Mouse (Mus musculus) hematopoietic stem cell, adult 5-6 weeks (primary cell): Measurements from ENCODE around the gene Il22. TPM values are rescaled to one million over a fixed set of nuclear protein-coding genes. Genes with fewer than 3 reads are reported as not detected.
"Not testable (repeated sequence)": the region's sequence is repeated elsewhere in the genome, so short reads cannot be mapped to it uniquely, and the experiment has no call there.

ENCODE experiments used
- ATAC-seq, 2 experiments: fragments of 125-278 bp in 1 of 2; replicated peaks in 1 of 2; 2 replicates each; pipeline ENCODE4 v1.8.0; 2016 to 2017; ENCODE audit warnings: inconsistent platforms in 2 of 2, mild to moderate bottlenecking in 2 of 2, moderate number of reproducible peaks in 2 of 2, low read depth in 1 of 2, moderate TSS enrichment in 1 of 2; ENCODE audit not compliant: low FRiP score in 2 of 2, poor library complexity in 2 of 2, severe bottlenecking in 2 of 2, insufficient read depth in 1 of 2, low TSS enrichment in 1 of 2
- total RNA-seq: library from RNA; stranded (forward); fragments of 172-1452, 232-1000 nt; gene quantifications from 2 replicates; pipeline ENCODE4 v1.2.3, GENCODE M21; 2017

The Il22 gene
- not detected in 2 replicates for total RNA-seq

DNA sequence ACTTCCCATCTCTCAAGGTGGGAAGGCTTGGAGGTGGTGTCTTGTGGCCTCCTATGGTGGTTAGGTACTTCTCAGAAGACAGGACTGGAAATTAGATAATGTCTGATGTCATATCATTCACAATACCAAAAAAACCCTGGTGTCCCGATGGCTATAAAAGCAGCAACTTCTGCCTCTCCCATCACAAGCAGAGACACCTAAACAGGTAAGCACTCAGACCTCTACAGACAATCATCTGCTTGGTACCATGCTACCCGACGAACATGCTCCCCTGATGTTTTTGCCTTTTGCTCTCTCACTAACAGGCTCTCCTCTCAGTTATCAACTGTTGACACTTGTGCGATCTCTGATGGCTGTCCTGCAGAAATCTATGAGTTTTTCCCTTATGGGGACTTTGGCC is at the start of gene Il22:
Il22 (plus strand) TSS at position 301 of the 400 bp plus-strand sequence.
- ATAC-seq, result no peak

DNA sequence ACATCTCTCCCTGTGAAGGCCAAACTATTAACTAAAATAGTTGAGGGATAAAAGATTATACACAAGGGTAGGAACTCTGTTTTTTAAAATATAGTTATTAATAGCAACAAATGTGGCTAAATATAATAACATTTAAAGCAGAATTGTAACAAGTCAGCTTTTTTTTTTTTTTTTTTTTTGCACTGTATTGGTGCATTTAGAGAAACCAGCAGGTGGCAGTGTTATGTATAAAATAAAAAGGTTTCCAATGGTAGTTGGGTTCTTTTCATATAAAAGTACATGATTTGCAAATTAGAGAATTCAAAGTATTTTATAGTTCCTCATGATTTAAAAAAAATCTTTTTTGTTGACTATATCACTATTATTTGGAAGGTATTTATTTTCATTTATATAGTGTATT is 48.8 kb upstream of the Il22 start:
- ATAC-seq, result no peak

DNA sequence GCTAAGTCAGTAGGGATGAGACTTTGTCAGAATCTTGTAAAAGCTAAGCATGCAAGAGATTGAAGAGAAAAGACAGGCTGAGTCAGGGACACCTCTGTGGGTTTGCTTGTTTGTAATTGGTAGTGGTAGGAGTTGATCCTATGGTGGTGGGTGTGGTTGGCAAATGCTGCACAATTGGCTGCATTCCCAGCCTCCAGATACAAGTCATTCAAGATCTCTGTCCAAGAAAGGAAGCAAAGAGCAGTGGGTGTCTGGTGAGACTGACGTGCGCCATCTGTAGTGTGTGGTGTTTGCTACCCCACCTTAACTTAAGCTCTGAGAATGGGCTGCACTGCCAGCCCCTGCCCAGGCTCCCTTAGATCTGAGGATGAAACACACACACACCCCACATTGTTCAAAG is 43.6 kb upstream of the Il22 start:
- no peak for ATAC-seq

DNA sequence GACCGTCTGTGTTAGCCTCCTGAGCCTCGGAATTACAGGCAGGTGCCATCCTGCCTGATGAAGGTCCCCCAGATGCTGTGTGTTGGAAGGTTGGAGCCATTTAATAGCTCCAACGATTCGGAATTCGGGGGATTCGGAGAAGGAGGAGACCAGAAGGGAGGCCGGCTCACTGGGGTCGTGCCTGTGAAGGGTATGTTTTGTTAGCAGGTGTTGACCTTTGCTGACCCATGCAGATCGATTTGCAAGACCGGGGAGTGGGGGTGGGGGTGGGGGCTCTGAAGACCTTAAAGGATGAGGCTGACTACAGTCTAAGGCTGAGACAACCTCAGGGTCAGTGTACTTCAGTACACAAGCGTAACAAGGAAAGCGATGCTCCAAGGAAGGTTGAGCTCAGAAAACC is 35.5 kb upstream of the Il22 start:
- ATAC-seq, result no peak

DNA sequence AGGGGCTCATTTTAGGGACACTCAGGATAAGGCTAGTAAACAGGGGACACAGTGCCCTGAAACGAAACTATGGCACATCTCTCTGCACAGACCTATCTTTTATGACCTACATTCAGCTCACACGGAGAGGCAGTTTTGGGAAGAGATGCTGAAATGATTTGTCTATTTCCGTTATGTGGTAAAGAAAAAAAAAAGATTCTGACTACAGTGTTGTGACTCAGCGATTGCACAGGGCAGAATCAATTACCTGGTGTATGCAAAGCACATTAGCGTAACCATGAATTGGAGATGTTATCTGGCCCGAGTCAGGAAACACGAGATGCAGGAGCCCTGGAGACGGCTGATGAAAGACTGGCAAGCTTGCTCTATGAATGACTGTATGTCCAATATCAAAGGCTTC is 32.3 kb upstream of the Il22 start:
- ATAC-seq, result peak; percentile 52 to 60; a peak in 3 of 4 replicates

DNA sequence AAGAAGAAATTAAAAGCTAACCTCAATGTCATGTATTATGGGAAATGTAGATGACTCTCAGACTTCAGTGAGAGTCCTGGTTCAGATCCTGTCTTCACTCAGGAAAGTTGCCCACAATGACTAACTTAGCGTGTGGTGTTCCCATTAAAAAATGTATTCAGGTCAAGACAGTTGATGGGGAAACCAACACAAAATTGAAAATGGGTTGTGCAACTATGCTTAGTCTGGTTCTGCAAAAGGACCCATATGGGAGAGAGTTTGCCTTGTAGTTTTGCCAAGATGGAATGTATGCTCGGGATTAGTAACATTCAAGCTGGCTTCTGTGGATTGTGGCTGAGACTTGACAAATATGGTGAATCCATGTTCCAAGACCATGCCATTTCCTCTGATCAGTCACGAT is 31.9 kb upstream of the Il22 start:
- no peak for ATAC-seq

DNA sequence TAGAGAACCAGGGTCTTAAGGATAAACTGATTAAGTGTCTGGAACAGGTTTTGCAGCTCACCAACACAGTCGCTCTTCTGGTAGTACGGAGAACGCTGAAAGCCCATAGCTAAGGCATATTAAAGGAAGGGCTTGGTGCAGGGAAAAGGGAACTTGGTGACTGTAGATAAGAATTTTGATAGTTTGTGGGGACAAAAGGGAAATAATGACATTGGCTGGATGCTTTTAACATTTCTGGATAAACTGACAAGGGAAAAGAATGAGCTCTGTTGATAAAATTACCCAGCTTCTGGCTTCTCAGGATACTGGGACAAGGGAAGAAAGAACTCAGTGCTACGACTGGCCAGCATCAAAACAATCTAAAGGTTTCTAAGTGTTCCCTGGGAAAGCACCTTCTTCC is 29.2 kb upstream of the Il22 start:
- ATAC-seq, result peak in 1 of 2 experiments; percentile 30; a peak in 1 of 4 replicates

DNA sequence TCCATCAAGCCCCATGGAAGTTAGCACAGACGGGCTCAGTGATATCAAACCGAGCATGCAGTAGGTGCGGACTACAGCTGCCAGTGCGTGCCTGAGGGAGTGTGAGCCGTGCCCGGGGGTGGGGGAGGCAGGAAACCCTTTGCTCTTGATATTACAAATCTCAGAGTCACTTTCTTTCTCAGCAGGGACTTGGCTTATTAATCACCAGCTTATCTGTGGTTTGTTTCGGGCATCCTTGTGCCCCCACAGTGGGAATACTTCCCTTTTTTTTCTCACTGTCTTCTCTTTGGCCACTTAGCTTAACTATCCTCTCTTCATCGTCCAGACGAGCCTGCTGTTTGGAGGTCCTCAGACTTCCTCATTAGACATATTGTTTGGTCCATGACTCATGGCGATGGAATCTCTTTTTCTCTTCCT is 26.0 kb upstream of the Il22 start:
- ATAC-seq, result peak; percentile 48 to 63

DNA sequence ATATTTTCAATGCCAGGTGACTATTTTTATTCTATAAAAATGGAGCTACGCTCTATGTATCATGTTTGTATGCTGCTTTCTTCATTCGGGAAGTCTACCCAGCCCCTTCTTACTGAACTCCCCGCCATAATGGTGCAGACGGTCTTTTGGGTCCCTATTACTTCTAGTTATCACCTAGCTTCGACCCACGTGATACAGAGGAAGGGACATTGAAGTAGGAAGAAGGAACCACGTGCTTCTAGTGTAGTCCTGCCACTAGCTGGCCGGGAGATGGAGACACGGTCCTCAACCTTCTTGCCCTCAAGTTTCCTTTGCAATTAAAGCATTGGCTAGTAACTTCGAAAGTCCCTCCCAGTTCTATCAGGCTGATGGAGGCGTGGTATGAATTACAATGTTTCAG is 25.5 kb upstream of the Il22 start:
- no peak for ATAC-seq

DNA sequence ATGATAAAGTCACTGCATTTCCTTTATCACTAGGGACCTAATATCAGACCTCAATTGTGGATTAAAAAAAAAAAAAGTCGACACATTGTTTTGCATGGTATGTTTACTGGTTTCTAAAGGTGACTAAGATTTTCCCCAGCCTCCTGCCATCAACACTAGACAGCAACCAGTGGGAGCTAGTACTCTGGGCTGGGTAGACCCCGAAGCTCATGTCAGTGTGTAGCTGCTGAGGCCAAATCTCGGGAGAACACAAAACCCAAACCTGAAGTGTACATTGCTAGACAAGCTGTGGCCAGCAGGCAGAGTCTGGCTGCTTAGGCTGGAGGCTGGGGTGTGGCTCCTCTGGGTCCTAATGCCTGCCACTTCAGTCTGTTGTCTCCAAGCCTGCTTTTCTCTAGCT is 9.6 kb upstream of the Il22 start:
- ATAC-seq, result peak; percentile 60 to 71

DNA sequence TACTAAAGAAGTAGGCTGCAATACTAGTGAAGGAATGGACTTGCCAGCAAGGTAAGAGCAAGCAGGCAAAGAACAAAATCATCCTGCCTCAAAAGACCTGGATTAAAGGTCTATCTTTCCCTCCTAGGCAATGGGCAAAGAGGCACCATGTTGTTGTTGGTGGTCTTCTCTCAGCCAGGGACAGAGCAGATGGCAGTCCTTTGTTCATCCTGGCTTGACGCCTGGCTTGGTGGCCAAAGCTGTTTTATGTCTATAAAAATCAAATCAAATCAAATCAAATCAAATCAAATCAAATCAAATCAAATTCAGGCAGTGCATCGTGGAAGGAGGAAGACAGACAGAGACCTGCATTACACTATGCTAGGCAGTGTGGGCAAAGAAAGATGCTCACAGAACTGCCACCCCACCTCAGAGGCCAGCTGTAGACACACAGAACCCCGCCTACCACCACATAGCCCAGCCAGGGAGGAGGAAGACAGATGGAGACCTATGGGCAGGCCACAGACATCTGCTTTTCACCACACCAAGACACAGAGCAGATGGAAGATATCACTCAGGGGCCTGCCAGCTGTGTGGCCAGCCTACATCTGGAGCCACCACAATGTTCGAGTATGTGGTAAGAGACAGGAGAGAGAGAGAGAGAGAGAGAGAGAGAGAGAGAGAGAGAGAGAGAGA is 11.1 kb downstream of the Il22 start:
- not testable (repeated sequence) for ATAC-seq

DNA sequence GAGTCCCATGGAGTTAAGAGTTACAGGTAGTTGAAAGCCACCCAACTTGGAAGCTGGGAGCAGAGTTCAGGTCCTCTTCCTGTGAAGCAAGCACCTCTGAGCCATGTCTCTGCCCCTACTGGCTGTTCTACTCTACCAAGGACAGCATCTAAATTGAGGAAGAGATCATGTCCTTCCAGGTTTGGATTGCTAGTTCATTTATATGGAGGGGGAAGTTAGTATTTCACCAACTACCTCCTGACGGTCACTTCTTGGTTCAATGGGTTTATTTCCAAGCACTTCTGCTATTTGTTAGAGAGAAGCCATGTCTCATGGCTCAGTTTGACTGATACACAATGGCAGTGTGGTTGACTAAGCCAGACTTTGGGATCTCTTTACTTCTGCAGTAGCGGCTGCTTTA is 22.9 kb downstream of the Il22 start:
- ATAC-seq, result not testable (repeated sequence)

DNA sequence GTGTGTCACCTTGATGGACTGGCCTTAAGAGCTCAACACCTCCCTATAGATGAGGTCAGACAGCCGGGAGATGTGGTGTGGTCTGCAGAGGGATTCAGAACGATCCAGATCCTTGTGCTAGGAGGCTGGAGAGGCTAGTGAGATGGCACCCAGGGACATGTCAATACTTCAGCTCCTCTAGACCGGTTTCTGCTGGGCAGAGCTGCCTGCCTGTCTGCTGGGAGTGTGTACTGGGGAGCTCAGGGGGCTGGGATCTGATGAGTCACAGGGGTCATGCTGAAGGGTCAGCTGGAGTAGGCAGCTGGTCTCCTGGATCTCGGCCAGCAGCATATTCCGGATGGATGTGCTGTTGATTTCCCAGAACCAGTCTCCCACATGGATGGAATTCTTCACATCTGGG is 27.9 kb downstream of the Il22 start:
- ATAC-seq, result not testable (repeated sequence)

DNA sequence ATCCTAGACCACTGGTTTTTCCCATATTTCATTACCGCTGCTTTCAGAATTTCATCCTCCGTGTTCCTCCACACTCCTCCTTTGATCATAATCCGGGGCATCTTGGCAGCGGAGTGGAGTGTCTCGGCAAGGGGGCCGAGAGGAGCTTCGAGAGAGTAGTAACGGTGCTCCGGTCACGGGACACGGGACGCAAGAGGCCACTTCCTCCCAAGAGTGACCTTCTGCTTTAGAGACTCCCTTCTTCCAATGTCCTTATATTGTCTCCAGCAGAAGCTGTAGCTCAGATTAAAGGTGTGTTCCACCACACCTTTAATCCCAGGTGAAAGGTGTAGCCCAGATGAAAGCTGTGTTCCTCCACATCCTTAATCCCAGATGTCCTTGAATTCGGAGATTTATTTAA is 35.9 kb downstream of the Il22 start, which contains the start of gene Gm32717:
Gm32717 (minus strand) TSS at position 101 of the 400 bp plus-strand sequence.
- ATAC-seq, result not testable (repeated sequence)

DNA sequence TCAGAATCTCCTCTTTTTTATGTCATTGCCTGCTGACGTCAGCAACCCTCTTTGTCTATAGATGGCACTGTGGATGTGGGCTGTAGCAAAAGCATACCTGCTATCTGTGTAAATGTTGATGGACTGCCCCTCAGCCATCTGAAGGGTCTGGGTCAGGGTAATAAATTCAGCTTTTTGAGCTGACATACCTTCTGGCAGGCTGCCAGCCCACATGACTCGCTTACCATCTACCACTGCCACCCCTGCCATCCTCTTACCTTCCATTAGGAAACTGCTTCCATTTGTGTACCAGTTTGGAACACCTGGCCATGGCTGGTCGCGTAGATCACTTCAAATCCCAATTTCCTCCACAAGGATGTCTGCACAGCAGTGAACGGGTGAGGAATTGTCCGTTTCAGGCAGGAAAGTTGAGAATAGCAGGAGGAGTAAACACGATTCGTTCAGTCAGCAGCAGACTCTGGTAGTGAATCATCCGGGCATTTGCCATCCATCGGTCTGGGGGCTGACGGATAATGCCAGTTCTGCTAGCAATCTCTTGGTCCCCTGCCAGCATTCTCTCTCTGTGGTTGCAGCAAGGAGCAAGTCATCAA is 44.4 kb downstream of the Il22 start:
- ATAC-seq, result not testable (repeated sequence)

DNA sequence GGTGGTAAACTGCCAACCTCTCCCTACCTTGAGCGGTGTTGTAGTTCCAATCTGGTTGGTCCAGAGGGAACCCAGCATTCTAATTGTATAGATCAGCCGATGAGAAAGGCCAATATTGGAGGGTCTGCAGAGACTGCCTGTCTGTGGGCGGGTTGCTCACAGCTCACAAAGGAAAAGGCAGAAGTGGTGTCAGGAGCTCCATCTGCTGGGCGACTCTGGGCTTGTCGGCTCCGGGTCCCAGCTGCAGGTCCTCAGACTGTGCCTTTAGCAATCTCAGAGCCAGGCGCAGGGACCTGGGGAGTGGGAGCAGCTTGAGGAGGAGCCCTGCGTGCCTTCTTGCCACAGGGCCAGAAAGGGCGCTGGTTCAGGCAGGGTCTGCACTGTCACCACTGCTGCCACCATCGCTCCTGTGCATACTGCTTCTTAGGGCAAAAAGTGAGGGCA is 46.1 kb downstream of the Il22 start:
- ATAC-seq, result no peak

DNA sequence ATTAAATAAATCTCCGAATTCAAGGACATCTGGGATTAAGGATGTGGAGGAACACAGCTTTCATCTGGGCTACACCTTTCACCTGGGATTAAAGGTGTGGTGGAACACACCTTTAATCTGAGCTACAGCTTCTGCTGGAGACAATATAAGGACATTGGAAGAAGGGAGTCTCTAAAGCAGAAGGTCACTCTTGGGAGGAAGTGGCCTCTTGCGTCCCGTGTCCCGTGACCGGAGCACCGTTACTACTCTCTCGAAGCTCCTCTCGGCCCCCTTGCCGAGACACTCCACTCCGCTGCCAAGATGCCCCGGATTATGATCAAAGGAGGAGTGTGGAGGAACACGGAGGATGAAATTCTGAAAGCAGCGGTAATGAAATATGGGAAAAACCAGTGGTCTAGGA is 53.6 kb downstream of the Il22 start, which contains the start of gene Gm32802:
Gm32802 (plus strand) TSS at position 301 of the 400 bp plus-strand sequence.
- ATAC-seq, result not testable (repeated sequence)
